Mouse (Mus musculus): ENCODE measurements around the gene Atrnl1.
"Not testable (repeated sequence)": the region's sequence is repeated elsewhere in the genome, so short reads cannot be mapped to it uniquely, and the experiment has no call there.

Gene Atrnl1

GRCm38 (mm10) chr19:57825271-57826207 is 214.7 kb downstream of the Atrnl1 start:
- DNase-seq (ENCODE audit: low spot score): no peak

- no peak for DNase-seq (ENCODE audit: low spot score)
Observed at GRCm38 (mm10) chr19:57833083-57833482, 222.2 kb downstream of the Atrnl1 start.

DNA sequence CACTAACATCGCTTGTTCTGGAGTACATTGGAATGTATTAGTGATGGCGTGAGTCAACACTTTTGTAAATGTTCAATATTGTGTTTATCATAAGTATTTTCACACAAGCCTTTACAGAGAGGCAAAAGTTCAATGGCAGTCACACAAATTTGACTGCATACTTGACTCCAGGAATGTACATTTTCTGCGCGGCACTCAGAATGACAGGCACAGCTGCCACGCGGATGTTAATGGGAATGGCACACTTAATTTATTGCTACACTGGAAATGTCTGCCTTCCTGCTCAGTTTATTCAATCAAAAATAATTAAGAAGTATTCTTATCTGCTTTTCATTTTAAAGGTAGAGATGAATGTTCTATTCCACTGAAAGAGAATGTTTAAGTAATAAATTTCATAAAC is 227.0 kb downstream of the Atrnl1 start:
- no peak for DNase-seq (ENCODE audit: low spot score)

GRCm38 (mm10) chr19:57838546-57838945 is 227.7 kb downstream of the Atrnl1 start:
- DNase-seq (ENCODE audit: low spot score): no peak

- DNase-seq (ENCODE audit: low spot score): no peak
Observed at GRCm38 (mm10) chr19:57849915-57850314, 239.1 kb downstream of the Atrnl1 start.

- no peak for DNase-seq (ENCODE audit: low spot score)
Observed at GRCm38 (mm10) chr19:57868350-57868749, 257.5 kb downstream of the Atrnl1 start.

- DNase-seq (ENCODE audit: low spot score): no peak
Observed at GRCm38 (mm10) chr19:57870871-57871270, 260.0 kb downstream of the Atrnl1 start.

DNA sequence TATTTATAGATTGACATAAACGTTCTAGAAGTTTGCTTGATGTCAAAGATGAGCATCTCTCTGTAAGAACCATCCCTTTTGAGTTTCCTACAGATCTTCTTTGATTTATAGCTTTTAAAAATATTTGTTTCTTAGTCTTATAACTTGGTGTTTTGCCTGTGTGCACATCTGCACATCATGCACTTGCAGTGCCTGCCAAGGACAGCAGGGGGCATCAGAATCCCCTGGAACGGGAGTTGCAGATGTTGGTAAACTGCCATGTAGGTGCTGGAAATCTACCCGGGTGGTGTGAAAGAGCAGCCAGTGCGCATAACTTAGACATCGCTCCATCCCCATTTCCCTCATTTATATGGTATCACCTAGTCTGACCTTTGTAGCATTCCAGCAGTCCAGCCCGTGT is 265.2 kb downstream of the Atrnl1 start:
- DNase-seq (ENCODE audit: low spot score): no peak

DNA sequence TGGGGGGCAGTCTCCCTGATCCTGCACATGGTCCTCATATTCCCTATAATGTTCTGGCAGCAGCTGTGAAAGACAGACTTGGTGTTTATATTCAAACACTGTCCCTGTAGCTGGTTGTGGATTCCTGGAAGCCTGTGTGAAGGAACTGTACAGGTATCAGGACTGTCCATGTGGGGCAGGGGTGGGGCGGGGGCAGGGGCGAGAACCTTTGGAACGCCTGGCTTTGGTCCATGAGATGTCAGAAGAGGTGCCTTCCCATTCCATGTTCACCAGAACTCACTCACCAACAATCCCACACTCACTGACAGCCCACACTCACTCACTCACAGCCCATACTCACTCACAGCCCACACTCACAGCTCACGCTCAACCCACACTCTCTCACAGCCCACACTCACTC is 266.5 kb downstream of the Atrnl1 start:
- DNase-seq (ENCODE audit: low spot score): no peak

DNA sequence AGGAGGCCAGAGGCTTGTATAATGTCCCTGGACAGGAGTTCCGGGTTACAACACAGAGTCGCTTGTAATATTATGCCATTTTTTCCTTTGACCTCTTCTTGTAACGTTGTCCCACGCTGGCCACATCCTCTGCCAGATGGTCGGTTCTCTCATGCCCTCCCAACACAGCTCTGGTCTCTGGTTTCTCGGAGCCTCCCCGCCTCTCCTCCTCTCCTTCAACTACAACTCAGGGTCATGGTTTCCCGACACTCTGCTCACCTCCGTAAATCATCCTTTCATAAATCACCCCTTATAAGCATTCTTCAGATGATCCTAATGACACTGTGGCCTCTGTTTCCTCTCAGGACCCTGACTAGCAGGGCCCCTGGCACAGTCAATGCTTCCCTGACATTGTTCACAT is 267.7 kb downstream of the Atrnl1 start:
- no peak for DNase-seq (ENCODE audit: low spot score)

DNA sequence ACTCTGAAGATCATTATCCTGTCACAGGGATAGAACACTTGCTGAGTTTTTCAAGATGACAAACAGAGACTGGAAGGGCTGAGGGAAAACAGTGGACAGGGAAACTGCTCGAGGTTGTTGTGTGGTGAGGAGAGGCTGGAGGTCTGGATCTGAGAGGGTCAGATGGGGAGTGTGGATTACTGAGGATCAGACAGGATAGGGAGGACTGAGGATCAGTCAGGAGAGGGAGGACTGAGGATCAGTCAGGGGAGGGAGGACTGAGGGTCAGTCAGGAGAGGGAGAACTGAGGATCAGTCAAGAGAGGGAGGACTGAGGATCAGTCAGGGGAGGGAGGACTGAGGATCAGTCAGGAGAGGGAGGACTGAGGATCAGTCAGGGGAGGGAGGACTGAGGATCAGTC is 269.0 kb downstream of the Atrnl1 start:
- not testable (repeated sequence) for DNase-seq (ENCODE audit: low spot score)

- DNase-seq (ENCODE audit: low spot score): no peak
Observed at GRCm38 (mm10) chr19:57881927-57882326, 271.1 kb downstream of the Atrnl1 start.

- DNase-seq (ENCODE audit: low spot score): no peak
Observed at GRCm38 (mm10) chr19:57888871-57889270, 278.0 kb downstream of the Atrnl1 start.

DNA sequence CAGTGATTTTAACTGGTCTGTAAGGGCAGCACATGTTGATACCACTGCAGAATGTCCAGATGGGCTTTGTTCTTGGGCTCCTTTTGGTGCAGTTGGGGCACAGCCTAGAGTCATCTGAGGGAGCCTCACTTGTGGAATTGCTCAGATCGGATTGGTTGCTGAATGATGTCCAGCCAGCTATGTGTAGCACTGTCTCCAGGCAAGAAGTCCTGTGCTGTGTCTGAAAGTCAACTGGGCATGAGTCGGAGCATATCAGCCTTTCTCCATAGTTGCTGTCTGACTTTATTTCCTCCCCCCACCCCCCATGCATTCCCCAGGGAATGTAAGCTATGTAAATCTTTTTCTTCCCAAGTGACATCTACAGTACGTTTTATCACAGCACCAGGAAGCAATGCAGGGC is 278.9 kb downstream of the Atrnl1 start:
- no peak for DNase-seq (ENCODE audit: low spot score)

DNA sequence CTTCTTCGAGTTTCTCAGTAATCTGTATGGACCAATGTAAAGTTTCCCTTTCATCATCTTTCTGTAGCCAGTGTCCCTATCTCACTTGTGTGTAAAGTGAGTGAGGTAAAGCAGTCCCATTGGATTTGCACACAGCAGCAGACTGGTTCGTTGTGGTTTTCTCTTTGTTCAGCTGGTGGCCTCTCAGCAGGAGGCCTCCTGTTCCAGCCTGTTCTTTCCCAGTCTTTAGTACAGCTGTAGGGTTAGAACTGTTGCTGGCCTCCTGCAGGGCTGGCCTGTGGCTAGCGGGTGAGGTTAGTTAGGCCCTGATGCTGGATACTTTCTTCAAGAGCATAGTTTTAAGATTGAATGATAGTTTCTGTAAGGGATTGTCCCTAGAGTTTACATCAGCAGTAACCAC is 280.1 kb downstream of the Atrnl1 start:
- DNase-seq (ENCODE audit: low spot score): no peak

DNA sequence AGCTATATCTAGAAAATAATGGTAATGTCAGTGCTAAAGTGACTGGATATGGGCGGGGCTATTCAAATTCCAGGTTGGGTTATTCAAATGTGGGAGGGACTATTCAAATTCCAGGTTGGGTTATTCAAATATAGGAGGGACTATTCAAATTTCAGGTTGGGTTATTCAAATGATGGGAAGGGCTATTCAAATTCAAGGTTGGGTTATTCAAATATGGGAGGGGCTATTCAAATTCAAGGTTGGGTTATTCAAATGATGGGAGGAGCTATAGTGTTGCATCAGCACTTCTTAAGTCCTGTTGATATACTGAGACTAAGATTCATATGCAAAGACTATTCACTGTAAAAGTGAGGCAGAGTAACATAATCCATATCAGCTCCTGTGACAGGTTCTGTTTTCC is 283.4 kb downstream of the Atrnl1 start:
- no peak for DNase-seq (ENCODE audit: low spot score)

DNA sequence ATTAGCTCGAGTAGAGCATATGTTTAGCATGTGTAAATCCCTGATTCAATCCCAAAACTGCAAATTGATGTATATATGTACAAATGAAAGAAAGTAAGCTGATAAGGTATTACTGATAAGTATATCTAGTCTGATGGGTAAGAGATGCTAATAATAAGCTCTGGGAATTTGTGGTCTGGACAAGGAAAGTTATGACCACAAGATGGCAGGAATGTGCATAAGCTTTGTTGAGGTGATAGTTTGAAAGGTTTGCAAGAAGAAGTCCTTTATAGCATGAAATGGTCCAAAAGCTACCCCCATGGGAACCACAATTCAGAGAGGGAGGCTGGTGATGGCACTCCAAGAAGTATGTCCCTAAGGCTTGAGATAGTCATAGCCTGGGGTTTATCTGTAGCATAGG is 289.2 kb downstream of the Atrnl1 start:
- no peak for DNase-seq (ENCODE audit: low spot score)

DNA sequence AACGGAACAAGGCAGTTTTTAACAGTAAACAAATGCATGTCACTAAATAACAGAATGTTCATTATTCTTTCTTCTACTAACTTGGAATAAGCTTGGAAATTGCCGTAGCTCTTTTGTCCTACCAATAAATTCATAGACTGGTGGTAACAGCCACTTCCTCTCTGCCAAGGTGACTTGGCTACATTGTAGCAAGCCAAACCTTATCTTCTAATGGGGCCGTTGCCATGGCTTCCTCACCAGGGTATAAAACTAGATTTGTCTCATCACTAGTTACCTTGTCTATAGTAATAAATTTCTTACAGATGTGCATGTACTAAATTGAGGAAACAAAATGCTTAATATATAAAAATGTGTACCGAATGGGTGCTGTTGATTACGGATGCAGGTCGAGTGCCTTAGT is 298.6 kb downstream of the Atrnl1 start:
- no peak for DNase-seq (ENCODE audit: low spot score)

DNA sequence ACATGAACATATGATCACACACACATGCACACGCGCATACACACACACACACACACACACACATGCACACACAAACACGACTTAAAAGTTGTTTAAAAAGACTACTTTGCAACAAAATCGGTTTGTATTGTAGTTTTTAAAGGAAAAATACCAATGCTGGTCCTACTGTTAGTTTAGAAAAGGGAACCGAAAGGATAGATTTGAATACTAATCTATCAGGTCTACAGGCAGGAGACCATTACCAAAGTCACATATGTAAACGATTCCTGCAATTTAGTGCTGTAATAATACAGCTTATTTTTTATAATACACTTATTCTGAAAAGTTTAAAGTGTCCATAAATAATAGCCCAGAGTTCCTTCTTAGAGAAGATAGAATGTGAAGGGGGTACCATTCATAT is 299.8 kb downstream of the Atrnl1 start:
- DNase-seq (ENCODE audit: low spot score): no peak

DNA sequence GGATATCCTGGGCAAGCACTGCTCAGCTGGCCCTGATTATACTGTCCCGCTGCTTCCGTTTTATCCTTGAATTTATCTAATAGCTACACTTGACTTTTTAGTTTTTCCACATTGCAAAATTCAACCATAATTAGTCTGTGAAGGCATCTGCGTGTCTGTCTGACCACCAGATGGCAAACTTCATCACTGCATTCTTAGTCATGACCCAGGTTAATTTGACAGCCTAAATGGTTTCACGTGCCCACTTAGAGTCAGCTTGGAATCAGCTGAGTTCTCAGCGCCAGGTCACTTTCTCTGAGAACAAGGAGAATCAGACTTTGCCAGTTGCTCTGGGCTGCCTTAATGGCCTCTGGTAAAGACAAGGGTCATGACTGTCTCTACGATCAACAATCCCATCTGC is 305.5 kb downstream of the Atrnl1 start:
- DNase-seq (ENCODE audit: low spot score): no peak

GRCm38 (mm10) chr19:57922991-57923390 is 312.2 kb downstream of the Atrnl1 start:
- no peak for DNase-seq (ENCODE audit: low spot score)

DNA sequence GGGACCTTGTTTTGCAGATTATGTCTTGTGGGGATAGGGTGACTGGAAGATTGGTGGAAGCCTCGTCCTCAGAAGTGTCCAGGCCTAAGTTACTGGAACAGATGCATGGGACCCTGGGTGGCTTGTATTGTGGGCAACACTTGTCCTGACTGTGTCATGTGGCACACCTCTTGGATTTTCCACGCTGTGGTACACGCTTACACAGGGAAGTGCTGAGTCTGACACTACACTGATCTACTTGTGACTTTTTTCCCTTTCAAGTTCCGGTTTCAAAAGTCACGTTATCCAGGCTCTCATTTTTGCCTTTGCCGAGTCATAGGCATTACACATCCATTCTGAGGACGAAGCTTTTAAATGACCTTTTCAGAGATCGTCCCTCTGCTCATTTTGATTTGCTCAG is 314.0 kb downstream of the Atrnl1 start:
- DNase-seq (ENCODE audit: low spot score): no peak

- no peak for DNase-seq (ENCODE audit: low spot score)
Observed at GRCm38 (mm10) chr19:57925681-57926080, 314.8 kb downstream of the Atrnl1 start.

All from urinary bladder, postnatal 25 days (tissue).